Mouse (Mus musculus) heart, embryonic 16.5 days (tissue): ENCODE results near the gene Hydin. TPM values are rescaled to one million over a fixed set of nuclear protein-coding genes. Genes with fewer than 3 reads are reported as not detected.

ENCODE experiments used
- ATAC-seq: fragments of 200-750 bp; cut with Nextera tagmentation; replicated peaks from 2 replicates; pipeline ENCODE4 v1.8.0; 2017; ENCODE audit warnings: moderate number of reproducible peaks; ENCODE audit not compliant: insufficient read depth, low FRiP score; ENCODE audit errors: extremely low read depth
- H3K27ac ChIP-seq: fragments of 300-500 bp; sonication (generic); 2 replicates; pipeline ENCODE4 v1.5.1; 2014; ENCODE audit warnings: mild to moderate bottlenecking, low read length, control low read depth, moderate library complexity
- H3K27me3 ChIP-seq: fragments of 300-500 bp; sonication (generic); 2 replicates; pipeline ENCODE4 v1.6.1; 2014; ENCODE audit warnings: low read length, mixed read lengths; ENCODE audit not compliant: control insufficient read depth, insufficient read depth
- H3K36me3 ChIP-seq: fragments of 300-500 bp; sonication (generic); 2 replicates; pipeline ENCODE4 v1.6.1; 2014; ENCODE audit not compliant: control insufficient read depth, insufficient read depth
- H3K4me1 ChIP-seq: fragments of 300-500 bp; sonication (generic); 2 replicates; pipeline ENCODE4 v1.6.1; 2014; ENCODE audit warnings: low read length, mixed read lengths; ENCODE audit not compliant: control insufficient read depth, insufficient read depth
- H3K4me2 ChIP-seq: fragments of 300-500 bp; sonication (generic); 2 replicates; pipeline ENCODE4 v1.6.1; 2014; ENCODE audit warnings: low read depth, mild to moderate bottlenecking, control low read depth, low read length
- H3K4me3 ChIP-seq: fragments of 300-500 bp; sonication (generic); 2 replicates; pipeline ENCODE4 v1.5.1; 2014; ENCODE audit warnings: mild to moderate bottlenecking, control low read depth, low read length
- H3K9ac ChIP-seq: fragments of 300-500 bp; sonication (generic); 2 replicates; pipeline ENCODE4 v1.6.1; 2014; ENCODE audit warnings: low read length, control low read depth
- H3K9me3 ChIP-seq: fragments of 300-500 bp; sonication (generic); replicated peaks from 2 replicates; pipeline ENCODE4 v1.6.1; 2016; ENCODE audit warnings: low read length; ENCODE audit not compliant: control insufficient read depth
- WGBS: fragments of 180-500 bp; shearing (Covaris S2); extraction: QIAGEN DNeasy Blood & Tissue Kit; methylation state at CpG from one replicate; pipeline ENCODE4 v1.1.7; 2014; 5-methylcytosine and 5-hydroxymethylcytosine counted together
- polyA plus RNA-seq: library from polyadenylated mRNA; unstranded; fragments of >200 nt; fragmentation: Nextera tagmentation; extraction: Ambion mirVana; gene quantifications from 2 replicates; pipeline ENCODE4 v1.2.1, GENCODE M21; 2015

Gene Hydin
- polyA plus RNA-seq, 1 experiment from 2014 or later, result 0.11 TPM

GRCm38 (mm10) chr8:110646064-110646463 lies 379.3 kb downstream of the Hydin start:
- no peaks in the 10 kb centered on the region for H3K27me3 ChIP-seq
- ATAC-seq, result peak; percentile 75
- no peak overlapping the region for H3K27ac ChIP-seq
- no peaks in the 10 kb centered on the region for H3K9me3 ChIP-seq
- H3K9ac ChIP-seq, result no peak overlapping the region
- WGBS, result 30% methylated on average over 6 of the region's 6 CpGs
- H3K36me3 ChIP-seq, result no peaks in the 10 kb centered on the region
- H3K4me3 ChIP-seq, result no peak overlapping the region
- peaks cover 11% of the 10 kb centered on the region for H3K4me1 ChIP-seq
- no peak overlapping the region for H3K4me2 ChIP-seq

GRCm38 (mm10) chr8:110648577-110648976 lies 381.8 kb downstream of the Hydin start:
- Histone ChIP-seq H3K9ac (no peak overlapping the region), H3K9me3 (no peaks in the 10 kb centered on the region), H3K4me1 (peaks cover 17% of the 10 kb centered on the region), H3K36me3 (no peaks in the 10 kb centered on the region), H3K27me3 (no peaks in the 10 kb centered on the region), H3K4me2 (no peak overlapping the region), H3K27ac (no peak overlapping the region), H3K4me3 (no peak overlapping the region)
- ATAC-seq, result no peak
- WGBS, result 89% methylated on average over 3 of the region's 3 CpGs

- 89% methylated on average over 6 of the region's 6 CpGs for WGBS
- Histone ChIP-seq H3K9me3 (no peaks in the 10 kb centered on the region), H3K4me3 (no peak overlapping the region), H3K27ac (no peak overlapping the region), H3K4me2 (no peak overlapping the region), H3K27me3 (no peaks in the 10 kb centered on the region), H3K36me3 (no peaks in the 10 kb centered on the region), H3K4me1 (peaks cover 17% of the 10 kb centered on the region), H3K9ac (no peak overlapping the region)
- ATAC-seq, result no peak
Measured at GRCm38 (mm10) chr8:110649286-110649685, 382.5 kb downstream of the Hydin start.

GRCm38 (mm10) chr8:110650838-110651237 lies 384.1 kb downstream of the Hydin start:
- 0 out of 2 replicates have a peak, but pooled peaks cover 2% of the 10 kb centered on the region for H3K36me3 ChIP-seq
- peak; percentile 57 for ATAC-seq
- no peaks in the 10 kb centered on the region for H3K27me3 ChIP-seq
- H3K9me3 ChIP-seq, result no peaks in the 10 kb centered on the region
- H3K4me2 ChIP-seq, result no peak overlapping the region
- H3K27ac ChIP-seq, result peak overlapping the region; percentile 71
- peaks cover 17% of the 10 kb centered on the region for H3K4me1 ChIP-seq
- WGBS, result 45% methylated on average over 9 of the region's 9 CpGs
- H3K4me3 ChIP-seq, result no peak overlapping the region
- H3K9ac ChIP-seq, result peak overlapping the region; percentile 3; the same call in 1 of the 2 replicates

GRCm38 (mm10) chr8:110651847-110652246 lies 385.1 kb downstream of the Hydin start:
- Histone ChIP-seq H3K4me2 (no peak overlapping the region), H3K27me3 (no peaks in the 10 kb centered on the region), H3K4me3 (no peak overlapping the region), H3K36me3 (0 out of 2 replicates have a peak, but pooled peaks cover 2% of the 10 kb centered on the region), H3K9ac (no peak overlapping the region), H3K4me1 (peaks cover 17% of the 10 kb centered on the region), H3K9me3 (no peaks in the 10 kb centered on the region), H3K27ac (peak overlapping the region; percentile 71)
- WGBS, result 49% methylated on average over 4 of the region's 4 CpGs
- ATAC-seq, result peak; percentile 84

- H3K27ac ChIP-seq, result no peak overlapping the region
- ATAC-seq, result no peak
- no peak overlapping the region for H3K9ac ChIP-seq
- no peaks in the 10 kb centered on the region for H3K27me3 ChIP-seq
- no peaks in the 10 kb centered on the region for H3K9me3 ChIP-seq
- H3K4me3 ChIP-seq, result no peak overlapping the region
- 0 out of 2 replicates have a peak, but pooled peaks cover 11% of the 10 kb centered on the region for H3K36me3 ChIP-seq
- peaks cover 17% of the 10 kb centered on the region for H3K4me1 ChIP-seq
- H3K4me2 ChIP-seq, result no peak overlapping the region
- WGBS, result 89% methylated on average over 9 of the region's 9 CpGs
Measured at GRCm38 (mm10) chr8:110654075-110655060, 387.6 kb downstream of the Hydin start.

- ATAC-seq, result no peak
- no peak overlapping the region for H3K4me3 ChIP-seq
- H3K36me3 ChIP-seq, result 0 out of 2 replicates have a peak, but pooled peaks cover 13% of the 10 kb centered on the region
- H3K4me1 ChIP-seq, result peaks cover 14% of the 10 kb centered on the region
- 76% methylated on average over 1 of the region's 1 CpGs for WGBS
- no peak overlapping the region for H3K4me2 ChIP-seq
- no peaks in the 10 kb centered on the region for H3K27me3 ChIP-seq
- no peak overlapping the region for H3K27ac ChIP-seq
- H3K9ac ChIP-seq, result no peak overlapping the region
- H3K9me3 ChIP-seq, result no peaks in the 10 kb centered on the region
Measured at GRCm38 (mm10) chr8:110655827-110656226, 389.1 kb downstream of the Hydin start.

GRCm38 (mm10) chr8:110657661-110658060 lies 390.9 kb downstream of the Hydin start:
- no peaks in the 10 kb centered on the region for H3K4me1 ChIP-seq
- 93% methylated on average over 2 of the region's 2 CpGs for WGBS

More at GRCm38 (mm10) chr8:110657661-110658060, 390.9 kb downstream of the Hydin start:
- no peaks in the 10 kb centered on the region for H3K9me3 ChIP-seq
- 0 out of 2 replicates have a peak, but pooled peaks cover 16% of the 10 kb centered on the region for H3K36me3 ChIP-seq
- ATAC-seq, result no peak
- H3K27me3 ChIP-seq, result no peaks in the 10 kb centered on the region
- no peak overlapping the region for H3K4me2 ChIP-seq
- H3K4me3 ChIP-seq, result no peak overlapping the region
- no peak overlapping the region for H3K9ac ChIP-seq
- H3K27ac ChIP-seq, result no peak overlapping the region
